8 mouse cellular contexts compared by ENCODE assay signal in genomic region chr2:117412045-117412606, GRCm38 (mm10).
A peak's percentile ranks its signal among the peaks of the same experiment; 100 is the strongest.
DNase-seq lines count a peak whose midpoint lies in the region; ATAC-seq and TF ChIP-seq lines count a peak whose summit lies in the region.

No protein-coding gene starts in this region.

- no peaks in the 10 kb centered on the region for H3K9me3 ChIP-seq in heart, embryonic 12.5 days (replicated peaks)
- H3K9me3 ChIP-seq in heart, embryonic 10.5 days = no peaks in the 10 kb centered on the region

- DNase-seq in heart, postnatal 4 days = peak; percentile 22
- peak; percentile 50 for DNase-seq in brain, embryonic 14.5 days (ENCODE audit: low read depth)
- peak; percentile 26 to 27 for DNase-seq in left cerebral cortex, postnatal 36 days (ENCODE audit: low spot score in 2 of 2)
- DNase-seq in Muller cell, postnatal 12 days (ENCODE audit: inconsistent ontology term) = no peak
- no peak for DNase-seq in heart, embryonic 10.5 days (ENCODE audit: low spot score)
- DNase-seq in heart, postnatal 25 days (ENCODE audit: low spot score) = no peak

- TF ChIP-seq CTCF in brain, embryonic 14.5 days (IDR thresholded peaks at IDR 0.05; ENCODE audit: borderline replicate concordance, extremely low read depth, insufficient read depth, insufficient read length) = peak; percentile 20; the same call in 1 of the 2 replicates

- no peak overlapping the region for H3K9ac ChIP-seq in heart, embryonic 12.5 days

- no peaks in the 10 kb centered on the region for H3K36me3 ChIP-seq in heart, embryonic 12.5 days
- no peaks in the 10 kb centered on the region for H3K36me3 ChIP-seq in heart, embryonic 10.5 days

- no peak overlapping the region for H3K4me3 ChIP-seq in heart, embryonic 12.5 days
- H3K4me3 ChIP-seq in heart, embryonic 10.5 days = no peak overlapping the region

- intact Hi-C loops in left cerebral cortex, postnatal 36 days (cut with DNase I) = no loop called here
- intact Hi-C loops in heart, postnatal 25 days (cut with DNase I) = loop anchor here (5.0 kb wide), 1 partner anchor 70 kb away; the partner anchor contains the start of gene Rasgrp1

- no peak overlapping the region for H3K27ac ChIP-seq in heart, embryonic 12.5 days (ENCODE audit: poor library complexity, severe bottlenecking)
- H3K27ac ChIP-seq in heart, embryonic 10.5 days = no peak overlapping the region

- ATAC-seq in heart, embryonic 12.5 days (ENCODE audit: insufficient number of reproducible peaks, low FRiP score) = no peak
- peak; percentile 61 for ATAC-seq in CD4-positive, CD25-positive, alpha-beta regulatory T cell, adult 4 months

- H3K27me3 ChIP-seq in heart, embryonic 12.5 days (replicated peaks) = no peaks in the 10 kb centered on the region
- no peaks in the 10 kb centered on the region for H3K27me3 ChIP-seq in heart, embryonic 10.5 days (ENCODE audit: insufficient read depth, poor library complexity, severe bottlenecking)

- no peaks in the 10 kb centered on the region for H3K4me1 ChIP-seq in heart, embryonic 12.5 days (replicated peaks)
- no peaks in the 10 kb centered on the region for H3K4me1 ChIP-seq in heart, embryonic 10.5 days

- TF ChIP-seq POLR2A in brain, embryonic 14.5 days (IDR thresholded peaks at IDR 0.05; ENCODE audit: borderline replicate concordance, extremely low read depth, insufficient read depth, insufficient read length, poor library complexity, severe bottlenecking) = no peak

- H3K4me2 ChIP-seq in heart, embryonic 12.5 days = no peak overlapping the region

- WGBS in heart, embryonic 12.5 days = 42% methylated on average over 4 of the region's 4 CpGs
- WGBS in heart, embryonic 10.5 days = 43% methylated on average over 4 of the region's 4 CpGs

Comparison
In these comparisons a context has a peak if more than half of its experiments do, and no peak if none do; other contexts are left out.
1. DNase-seq: peak in heart, postnatal 4 days (single experiment), brain, embryonic 14.5 days (single experiment) and left cerebral cortex, postnatal 36 days (2 of 2); none in Muller cell, postnatal 12 days (single experiment), heart, embryonic 10.5 days (single experiment) and heart, postnatal 25 days (single experiment).